Mouse (Mus musculus) stomach, embryonic 14.5 days (tissue): ENCODE results near the gene Sun5. TPM values are rescaled to one million over a fixed set of nuclear protein-coding genes. Genes with fewer than 3 reads are reported as not detected.
"Not testable (repeated sequence)": the region's sequence is repeated elsewhere in the genome, so short reads cannot be mapped to it uniquely, and the experiment has no call there.

Experiments used
- ATAC-seq: fragments of 200-750 bp; cut with Nextera tagmentation; 2 replicates; pipeline ENCODE4 v1.8.0; 2017; ENCODE audit warnings: low read depth, moderate TSS enrichment; ENCODE audit not compliant: insufficient number of reproducible peaks, insufficient read depth, low FRiP score
- H3K27ac ChIP-seq: fragments of 300-500 bp; sonication (generic); 2 replicates; pipeline ENCODE4 v1.5.1; 2014; ENCODE audit warnings: mild to moderate bottlenecking, low read length, moderate library complexity, mixed read lengths
- H3K27me3 ChIP-seq: fragments of 300-500 bp; sonication (generic); 2 replicates; pipeline ENCODE4 v1.6.1; 2014; ENCODE audit warnings: low read length, control low read depth, mixed read lengths; ENCODE audit not compliant: control insufficient read depth, insufficient read depth
- H3K36me3 ChIP-seq: fragments of 300-500 bp; sonication (generic); 2 replicates; pipeline ENCODE4 v1.6.1; 2014; ENCODE audit warnings: mild to moderate bottlenecking, control low read depth, low read length, moderate library complexity, mixed read lengths; ENCODE audit not compliant: control insufficient read depth, insufficient read depth
- H3K4me1 ChIP-seq: fragments of 300-500 bp; sonication (generic); 2 replicates; pipeline ENCODE4 v1.6.1; 2014; ENCODE audit warnings: low read length, control low read depth, mixed read lengths; ENCODE audit not compliant: control insufficient read depth, insufficient read depth
- H3K4me2 ChIP-seq: fragments of 300-500 bp; sonication (generic); replicated peaks from 2 replicates; pipeline ENCODE4 v1.6.1; 2014; ENCODE audit warnings: low read depth, low read length, control low read depth
- H3K4me3 ChIP-seq: fragments of 300-500 bp; sonication (generic); 2 replicates; pipeline ENCODE4 v1.5.1; 2014; ENCODE audit warnings: low read depth, low read length, control low read depth
- H3K9ac ChIP-seq: fragments of 300-500 bp; sonication (generic); replicated peaks from 2 replicates; pipeline ENCODE4 v1.6.1; 2014; ENCODE audit warnings: low read depth, mild to moderate bottlenecking, control low read depth, low read length, moderate library complexity, mixed read lengths
- H3K9me3 ChIP-seq: fragments of 300-500 bp; sonication (generic); 2 replicates; pipeline ENCODE4 v1.6.1; 2016; ENCODE audit warnings: low read depth, low read length, control low read depth; ENCODE audit not compliant: control insufficient read depth
- WGBS: fragments of 180-500 bp; shearing (Covaris S2); extraction: QIAGEN DNeasy Blood & Tissue Kit; methylation state at CpG from one replicate; pipeline ENCODE4 v1.1.7; 2014; 5-methylcytosine and 5-hydroxymethylcytosine counted together
- polyA plus RNA-seq: library from polyadenylated mRNA; unstranded; fragments of >200 nt; fragmentation: Nextera tagmentation; extraction: Ambion mirVana; gene quantifications from 2 replicates; pipeline ENCODE4 v1.2.1, GENCODE M21; 2014

The Sun5 gene
- polyA plus RNA-seq, 1 experiment from 2014 or later = not detected

DNA sequence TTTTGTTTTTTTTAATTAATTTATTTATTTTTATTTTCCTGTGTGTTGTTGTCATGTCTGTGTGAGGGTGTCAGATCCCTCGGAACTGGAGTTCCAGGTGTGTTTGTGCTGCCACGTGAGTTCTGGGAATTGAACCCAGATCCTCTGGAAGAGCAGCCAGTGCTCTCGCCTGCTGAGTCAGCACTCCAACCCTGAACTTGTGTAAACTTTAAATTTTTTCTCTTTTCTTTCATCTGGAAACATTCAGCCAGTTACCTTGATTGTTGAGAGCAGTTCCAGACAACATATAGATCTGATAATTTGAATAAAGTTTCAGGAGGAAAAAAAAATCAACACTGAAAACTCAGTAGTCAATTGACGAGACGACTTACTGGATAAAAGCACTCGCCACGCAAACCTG is 42.2 kb downstream of the Sun5 start:
- Histone ChIP-seq H3K36me3 (no peaks in the 10 kb centered on the region), H3K4me3 (no peak overlapping the region), H3K4me2 (no peak overlapping the region), H3K9me3 (no peaks in the 10 kb centered on the region), H3K9ac (no peak overlapping the region), H3K27me3 (no peaks in the 10 kb centered on the region), H3K4me1 (no peaks in the 10 kb centered on the region), H3K27ac (no peak overlapping the region)
- ATAC-seq = no peak
- 78% methylated on average over 7 of the region's 7 CpGs for WGBS

DNA sequence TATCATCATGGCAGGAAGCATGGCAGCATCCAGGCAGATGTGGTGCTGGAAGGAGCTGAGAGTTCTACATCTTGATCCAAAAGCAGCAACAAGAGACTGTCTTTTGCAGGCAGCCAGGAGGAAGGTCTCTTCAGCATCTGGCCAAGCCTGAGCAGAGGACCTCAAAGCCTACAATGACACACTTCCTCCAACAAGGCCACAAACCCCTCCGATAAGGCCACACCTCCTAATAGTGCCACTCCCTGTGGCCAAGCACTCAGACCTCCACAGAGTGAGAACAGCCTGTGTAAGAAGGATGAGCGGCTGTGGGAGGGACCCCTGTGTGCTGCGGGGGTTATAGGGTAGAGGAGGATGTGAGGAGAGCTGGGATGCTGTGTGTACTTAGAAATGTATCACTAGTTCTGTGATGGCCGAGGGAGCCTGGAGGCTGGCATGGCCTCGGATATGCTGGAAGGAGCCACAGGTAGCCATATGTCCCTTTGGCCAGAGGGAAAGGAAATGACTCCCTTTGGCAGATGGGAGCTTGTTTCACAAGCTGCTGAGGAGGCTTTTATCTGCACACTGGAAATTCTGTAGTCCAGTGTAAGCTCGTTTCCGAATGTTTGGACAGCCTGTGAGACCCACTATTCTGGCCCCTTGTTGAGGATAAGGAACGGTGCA is 43.6 kb downstream of the Sun5 start:
- ATAC-seq = no peak
- no peaks in the 10 kb centered on the region for H3K36me3 ChIP-seq
- no peak overlapping the region for H3K9ac ChIP-seq
- H3K27ac ChIP-seq = no peak overlapping the region
- no peaks in the 10 kb centered on the region for H3K27me3 ChIP-seq
- no peak overlapping the region for H3K4me2 ChIP-seq
- WGBS = 76% methylated on average over 8 of the region's 8 CpGs
- H3K9me3 ChIP-seq = no peaks in the 10 kb centered on the region
- no peak overlapping the region for H3K4me3 ChIP-seq
- H3K4me1 ChIP-seq = no peaks in the 10 kb centered on the region

DNA sequence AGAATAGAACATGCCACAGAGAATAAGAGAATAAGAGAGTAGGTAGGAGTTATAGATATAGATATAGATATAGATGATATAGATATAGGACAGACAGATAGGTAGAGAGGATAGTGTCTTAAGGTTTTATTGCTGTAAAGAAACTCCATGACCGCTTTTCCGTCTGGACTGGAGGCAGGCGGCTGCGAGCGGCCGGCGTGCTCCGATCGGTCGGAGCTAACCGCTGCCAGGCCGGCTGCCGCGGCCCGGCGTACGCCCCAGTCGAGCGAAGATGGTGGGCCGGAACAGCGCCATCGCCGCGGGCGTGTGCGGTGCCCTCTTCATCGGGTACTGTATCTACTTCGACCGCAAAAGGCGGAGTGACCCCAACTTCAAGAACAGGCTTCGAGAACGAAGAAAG is 45.0 kb downstream of the Sun5 start:
- H3K4me3 ChIP-seq, H3K9ac ChIP-seq, H3K4me1 ChIP-seq, H3K4me2 ChIP-seq, H3K27me3 ChIP-seq, H3K9me3 ChIP-seq, H3K27ac ChIP-seq, H3K36me3 ChIP-seq, ATAC-seq: not testable (repeated sequence)
- 74% methylated on average over 24 of the region's 32 CpGs for WGBS

DNA sequence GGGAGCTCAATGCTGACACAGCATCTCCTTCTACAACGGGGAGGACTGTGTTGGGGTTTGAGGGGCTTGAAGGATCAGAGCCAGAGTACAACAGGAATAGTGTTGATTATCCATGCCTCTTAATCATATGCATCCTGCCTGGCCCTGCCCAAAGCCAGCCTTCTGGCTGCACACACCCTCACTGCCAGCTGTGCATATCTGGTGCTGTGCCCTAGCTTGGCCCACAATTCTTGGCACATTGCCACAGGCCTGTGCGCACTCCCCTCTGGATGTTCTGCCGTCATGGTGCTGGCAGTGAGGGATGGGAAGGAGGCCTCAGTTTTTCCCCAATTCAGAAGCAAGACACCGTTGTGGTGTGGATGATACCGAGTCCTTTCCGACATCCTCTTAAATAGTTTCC is 46.3 kb downstream of the Sun5 start:
- H3K9me3 ChIP-seq = no peaks in the 10 kb centered on the region
- H3K4me1 ChIP-seq = no peaks in the 10 kb centered on the region
- no peak overlapping the region; the same call in 1 of the 2 replicates for H3K27ac ChIP-seq
- no peaks in the 10 kb centered on the region for H3K36me3 ChIP-seq
- H3K27me3 ChIP-seq = no peaks in the 10 kb centered on the region
- H3K4me2 ChIP-seq = no peak overlapping the region
- no peak overlapping the region for H3K4me3 ChIP-seq
- ATAC-seq = no peak; the same call in 1 of the 2 replicates
- no peak overlapping the region for H3K9ac ChIP-seq
- 75% methylated on average over 6 of the region's 6 CpGs for WGBS

DNA sequence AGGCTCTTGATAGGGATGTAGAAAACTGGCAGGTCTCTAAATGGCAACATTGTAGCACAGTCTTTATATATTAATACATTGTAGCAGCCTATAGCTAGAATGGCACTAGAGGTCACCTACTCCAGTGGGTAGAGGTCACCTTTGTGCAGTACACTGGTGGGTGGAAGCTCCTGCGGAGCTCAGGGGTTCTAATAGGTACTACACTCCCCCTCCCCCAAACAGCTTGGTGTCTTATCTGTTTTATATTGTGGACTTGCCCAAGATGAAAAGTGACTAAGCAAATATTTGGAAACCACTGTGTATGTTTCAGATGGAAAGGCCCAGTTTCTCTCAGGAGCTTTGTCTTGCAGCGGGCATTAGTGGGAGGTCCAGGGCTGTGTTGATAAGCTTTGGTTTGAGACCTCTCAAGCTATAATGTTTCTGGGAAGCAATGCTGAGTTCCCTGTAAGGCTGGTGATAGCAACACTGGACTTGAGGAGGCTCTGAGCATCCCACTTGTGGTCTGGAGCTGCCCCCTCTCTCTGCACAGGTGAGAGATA is 48.8 kb downstream of the Sun5 start:
- H3K27me3 ChIP-seq = no peaks in the 10 kb centered on the region
- 75% methylated on average over 2 of the region's 2 CpGs for WGBS
- no peak overlapping the region for H3K4me3 ChIP-seq
- H3K4me2 ChIP-seq = no peak overlapping the region
- H3K27ac ChIP-seq = no peak overlapping the region
- no peak overlapping the region for H3K9ac ChIP-seq
- ATAC-seq = peak; percentile 70
- no peaks in the 10 kb centered on the region for H3K4me1 ChIP-seq
- H3K36me3 ChIP-seq = no peaks in the 10 kb centered on the region
- H3K9me3 ChIP-seq = no peaks in the 10 kb centered on the region

DNA sequence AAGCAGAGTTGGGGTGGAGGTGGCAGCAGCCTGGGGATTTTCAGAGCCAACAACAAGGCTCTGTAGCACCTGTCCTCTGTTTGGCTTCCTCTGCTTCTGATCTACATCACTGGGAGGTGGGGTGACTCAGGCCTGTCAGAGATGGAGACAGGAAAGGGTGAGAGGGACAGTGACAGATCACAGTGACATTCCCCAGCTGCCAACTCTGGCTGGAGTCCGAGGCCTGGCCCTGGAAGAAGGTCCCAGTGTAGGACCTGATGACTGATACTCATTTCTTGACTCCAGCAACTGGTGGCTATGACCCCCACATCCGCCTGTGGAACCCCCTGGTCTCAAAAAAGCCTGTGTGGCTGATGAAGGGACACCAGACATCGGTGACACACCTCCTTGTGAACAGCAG is 61.0 kb downstream of the Sun5 start:
- H3K4me2 ChIP-seq = no peak overlapping the region
- H3K36me3 ChIP-seq = no peaks in the 10 kb centered on the region
- H3K27ac ChIP-seq = no peak overlapping the region
- no peaks in the 10 kb centered on the region for H3K27me3 ChIP-seq
- no peak overlapping the region for H3K4me3 ChIP-seq
- no peak overlapping the region for H3K9ac ChIP-seq
- H3K9me3 ChIP-seq = no peaks in the 10 kb centered on the region
- no peak for ATAC-seq
- H3K4me1 ChIP-seq = no peaks in the 10 kb centered on the region
- 47% methylated on average over 3 of the region's 3 CpGs for WGBS

DNA sequence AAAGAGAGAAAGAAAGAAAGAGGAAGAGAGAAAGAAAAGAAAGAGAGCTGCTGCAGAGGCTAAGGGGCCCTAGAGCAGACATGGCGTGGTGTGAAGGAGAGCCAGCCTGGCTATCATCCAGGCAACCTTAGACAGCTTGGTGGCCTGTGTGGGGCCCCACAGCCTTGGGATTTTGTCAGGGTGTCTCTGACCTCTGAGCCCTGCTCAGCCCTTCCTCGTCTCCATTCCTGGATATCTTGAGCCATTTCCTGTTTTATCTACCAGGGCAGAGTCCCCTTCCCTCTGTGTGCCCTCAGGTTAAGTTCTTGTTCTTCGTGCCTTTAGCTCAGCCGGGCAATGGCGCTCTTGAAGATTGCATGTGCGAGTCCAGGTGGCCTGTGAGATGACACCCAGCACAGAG is 62.0 kb downstream of the Sun5 start:
- Histone ChIP-seq H3K9me3 (no peaks in the 10 kb centered on the region), H3K27me3 (no peaks in the 10 kb centered on the region), H3K4me3 (no peak overlapping the region), H3K27ac (no peak overlapping the region), H3K4me2 (no peak overlapping the region), H3K4me1 (no peaks in the 10 kb centered on the region), H3K36me3 (no peaks in the 10 kb centered on the region), H3K9ac (no peak overlapping the region)
- no peak for ATAC-seq
- 75% methylated on average over 6 of the region's 6 CpGs for whole genome bisulfite sequencing

DNA sequence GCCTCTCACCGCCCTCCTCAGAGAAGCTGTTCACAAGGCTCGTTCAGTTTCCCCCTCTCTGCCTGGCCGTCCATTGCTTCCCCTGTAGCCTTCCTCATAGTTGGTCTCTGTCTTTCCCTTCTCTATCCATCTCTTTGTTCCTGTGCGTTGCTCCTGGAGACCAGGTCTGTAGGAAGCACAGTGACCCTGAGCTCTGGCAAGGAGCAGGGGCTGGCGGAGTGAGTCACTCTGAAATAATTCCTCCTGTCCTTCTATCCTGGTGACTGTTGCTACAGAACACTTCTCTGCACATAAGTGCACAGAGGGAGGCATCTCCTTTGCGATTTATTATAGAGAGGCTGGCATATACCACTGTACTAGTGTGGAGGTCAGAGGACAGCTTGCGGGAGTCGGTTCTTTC is 62.7 kb downstream of the Sun5 start:
- no peak overlapping the region for H3K4me3 ChIP-seq
- H3K36me3 ChIP-seq = no peaks in the 10 kb centered on the region
- H3K4me1 ChIP-seq = no peaks in the 10 kb centered on the region
- H3K4me2 ChIP-seq = no peak overlapping the region
- WGBS = 78% methylated on average over 8 of the region's 8 CpGs
- ATAC-seq = no peak
- H3K9ac ChIP-seq = no peak overlapping the region
- no peaks in the 10 kb centered on the region for H3K9me3 ChIP-seq
- no peak overlapping the region for H3K27ac ChIP-seq
- no peaks in the 10 kb centered on the region for H3K27me3 ChIP-seq

DNA sequence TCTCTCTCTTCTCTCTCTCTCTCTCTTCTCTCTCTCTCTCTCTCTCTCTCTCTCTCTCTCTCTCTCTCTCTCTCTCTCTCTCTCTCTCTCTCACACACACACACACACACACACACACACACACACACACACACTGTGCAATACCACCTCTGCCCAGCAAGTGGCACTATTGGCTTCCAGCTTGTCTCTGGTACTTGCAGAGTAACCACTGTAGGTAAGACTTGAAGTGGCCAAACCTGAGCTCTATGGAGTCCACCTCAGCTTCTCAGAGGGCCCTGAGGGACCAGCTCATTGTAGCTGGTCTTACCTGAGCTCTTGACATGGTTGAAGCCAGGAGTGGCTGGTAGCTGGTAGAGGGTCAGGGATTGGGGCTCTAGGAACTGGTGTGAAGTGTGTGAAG is 63.4 kb downstream of the Sun5 start:
- H3K36me3 ChIP-seq, H3K27ac ChIP-seq, H3K9me3 ChIP-seq, ATAC-seq, H3K9ac ChIP-seq, H3K27me3 ChIP-seq, H3K4me2 ChIP-seq, H3K4me3 ChIP-seq, H3K4me1 ChIP-seq: not testable (repeated sequence)
